In genomic region chr5:117966956-117967355, GRCm38 (mm10) we compare ENCODE assay signal across 25 mouse cellular contexts. TPM values are rescaled to one million over a fixed set of nuclear protein-coding genes. Genes with fewer than 3 reads are reported as not detected.
DNase-seq lines count a peak whose midpoint lies in the region; ATAC-seq and TF ChIP-seq lines count a peak whose summit lies in the region.
"Had no signal": no experiment of that assay in that cellular context is flagged by ENCODE, and none has a peak within 500 bp of the region (broad histone marks: within the 10 kb centered on the region; RNA-seq: fewer than 3 reads in every experiment).

No protein-coding gene starts in this region.

- DNase-seq in kidney, adult 18-20 months, result peak; percentile 27
- DNase-seq in kidney, postnatal 4 days, result no peak
- no peak for DNase-seq in testis, postnatal 14 days (ENCODE audit: low spot score)
- DNase-seq in kidney, postnatal 25 days, result peak; percentile 20 to 67
- DNase-seq in yolk sac, embryonic 10.5 days (ENCODE audit: low spot score), result peak; percentile 43
- DNase-seq in embryo, embryonic 9.5 days (ENCODE audit: extremely low spot score), result no peak
- DNase-seq: adrenal gland, postnatal 36 days; cerebellum, adult 11 months; cerebellum, postnatal 10 days; gastrocnemius, postnatal 10 days; lung, adult 18-20 months; retina, postnatal 1 day; right cerebral cortex, postnatal 25 days; thymus, postnatal 25 days had no signal

- no peak for TF ChIP-seq POLR2A in testis, adult 2 months (IDR thresholded peaks at IDR 0.05; ENCODE audit: control insufficient read depth, low read depth, low read length)

- no peaks in the 10 kb centered on the region for H3K36me3 ChIP-seq in testis, adult 2 months (ENCODE audit: control insufficient read depth, insufficient read depth, low read length)
- H3K36me3 ChIP-seq in liver, embryonic 12.5 days, result no peaks in the 10 kb centered on the region
- H3K36me3 ChIP-seq: forebrain, embryonic 10.5 days; heart, embryonic 10.5 days; midbrain, embryonic 10.5 days; neural tube, embryonic 13.5 days had no signal

- H3K9me3 ChIP-seq in liver, embryonic 12.5 days (replicated peaks), result no peaks in the 10 kb centered on the region
- H3K9me3 ChIP-seq: midbrain, embryonic 10.5 days; neural tube, embryonic 13.5 days had no signal

- 70% methylated on average over 9 of the region's 9 CpGs for WGBS in liver, embryonic 12.5 days (ENCODE audit: insufficient replicate concordance)

- H3K4me1 ChIP-seq in testis, adult 2 months (ENCODE audit: control insufficient read depth, insufficient read depth, low read length), result no peaks in the 10 kb centered on the region; the same call in 1 of the 2 replicates
- H3K4me1 ChIP-seq in liver, embryonic 12.5 days, result peaks cover 17% of the 10 kb centered on the region
- H3K4me1 ChIP-seq: neural tube, embryonic 13.5 days had no signal

- peak overlapping the region; percentile 7; the same call in 1 of the 2 replicates for H3K27ac ChIP-seq in testis, adult 2 months (ENCODE audit: control insufficient read depth, insufficient read depth, low read depth, low read length)
- H3K27ac ChIP-seq in liver, embryonic 12.5 days, result no peak overlapping the region
- H3K27ac ChIP-seq: forebrain, embryonic 10.5 days; heart, embryonic 10.5 days; left cerebral cortex, adult 2 months; midbrain, embryonic 10.5 days; neural tube, embryonic 13.5 days had no signal

- H3K4me2 ChIP-seq in liver, embryonic 12.5 days, result no peak overlapping the region
- H3K4me2 ChIP-seq: neural tube, embryonic 13.5 days had no signal

- H3K4me3 ChIP-seq in testis, adult 2 months (ENCODE audit: control insufficient read depth, low read depth, low read length), result no peak overlapping the region
- no peak overlapping the region for H3K4me3 ChIP-seq in liver, embryonic 12.5 days
- H3K4me3 ChIP-seq: forebrain, embryonic 10.5 days; heart, embryonic 10.5 days; left cerebral cortex, adult 2 months; midbrain, embryonic 10.5 days; myocyte; neural tube, embryonic 13.5 days had no signal

- no peak for ATAC-seq in liver, embryonic 12.5 days
- ATAC-seq: forebrain, embryonic 16.5 days; hindbrain, embryonic 16.5 days; midbrain, embryonic 16.5 days had no signal

- H3K27me3 ChIP-seq in testis, adult 2 months (ENCODE audit: control insufficient read depth, insufficient read depth, low read length), result no peaks in the 10 kb centered on the region
- peaks cover 27% of the 10 kb centered on the region for H3K27me3 ChIP-seq in liver, embryonic 12.5 days (replicated peaks)
- H3K27me3 ChIP-seq: neural tube, embryonic 13.5 days had no signal

- H3K9ac ChIP-seq in liver, embryonic 12.5 days, result no peak overlapping the region
- H3K9ac ChIP-seq: neural tube, embryonic 13.5 days had no signal

- TF ChIP-seq CTCF in testis, adult 2 months (IDR thresholded peaks at IDR 0.05; ENCODE audit: control insufficient read depth, insufficient read depth, insufficient replicate concordance, low read depth, low read length), result no peak

RNA-seq across cellular contexts. Expression of gene Fbxo21, which starts 9.6 kb away (rescaled TPM):
- 40.4 and 51.1 TPM in 2 replicates for polyA plus RNA-seq in testis, adult 2 months (2012; rRNA removed)
- polyA plus RNA-seq in liver, embryonic 12.5 days (2016; fragmentation: Nextera tagmentation; extraction: Ambion mirVana), result 28.1 and 28.3 TPM in 2 replicates

Comparison
In these comparisons a context has a peak if more than half of its experiments do, and no peak if none do; other contexts are left out.
1. DNase-seq: peak in kidney, adult 18-20 months (single experiment), kidney, postnatal 25 days (2 of 2) and yolk sac, embryonic 10.5 days (single experiment); none in kidney, postnatal 4 days (0 of 2), testis, postnatal 14 days (single experiment) and embryo, embryonic 9.5 days (single experiment).